Mouse (Mus musculus) spleen, postnatal 10 days (tissue): ENCODE measurements around the gene Rhoh.
A peak's percentile ranks its signal among the peaks of the same experiment; 100 is the strongest.

Source experiments
- DNase-seq, 2 experiments: peaks; one replicate each; pipeline ENCODE4 v3.0.0; 2021 to 2022; ENCODE audit warnings: low spot score in 2 of 2

Rhoh gene

DNA sequence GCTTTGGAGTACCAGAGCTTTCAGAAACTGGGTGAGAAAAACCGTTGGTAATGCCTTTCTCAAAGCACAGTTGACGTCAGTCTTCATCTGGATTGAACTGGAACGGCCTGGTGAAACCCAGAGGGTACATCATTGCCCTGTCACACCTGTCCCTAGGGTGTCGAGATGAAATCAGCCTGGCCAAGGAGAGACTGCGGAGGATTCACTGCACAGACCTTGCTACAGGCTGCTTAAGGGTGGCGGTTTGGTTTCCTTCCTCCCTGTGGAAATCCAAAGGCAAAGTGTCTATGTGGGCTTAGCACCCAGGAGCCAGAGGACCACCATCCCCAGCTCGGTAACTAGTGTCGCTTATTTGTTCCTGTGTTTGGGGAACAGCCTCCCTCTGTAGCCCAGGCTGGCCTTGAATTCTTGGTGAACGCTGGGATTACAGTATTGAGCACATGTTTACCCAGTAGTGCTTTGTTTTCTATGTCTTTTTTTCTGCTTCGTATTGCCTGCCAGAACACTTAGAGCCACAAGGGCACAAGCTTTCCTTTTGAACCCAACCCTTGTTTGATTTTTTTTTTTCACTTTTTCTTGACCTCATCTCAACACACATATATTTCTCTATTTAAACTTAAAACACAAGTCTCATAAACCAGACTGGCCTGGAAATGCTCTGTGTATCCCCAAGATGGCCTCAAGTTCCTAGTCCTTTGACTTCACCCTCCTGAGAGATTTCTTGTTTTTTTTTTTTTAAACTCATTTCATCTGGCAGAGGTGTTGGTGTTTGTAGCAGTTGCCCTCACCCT, at the start of gene Rhoh:
Gene Rhoh, plus strand, starts transcription at position 60 of the 791 bp plus-strand sequence.
- DNase-seq, result peak in 1 of 2 experiments; percentile 34

- peak; percentile 17 to 68 for DNase-seq
Measured at GRCm38 (mm10) chr5:65823601-65824133, 37.3 kb upstream of the Rhoh start.

GRCm38 (mm10) chr5:65826476-65826875, 34.5 kb upstream of the Rhoh start:
- no peak for DNase-seq

DNA sequence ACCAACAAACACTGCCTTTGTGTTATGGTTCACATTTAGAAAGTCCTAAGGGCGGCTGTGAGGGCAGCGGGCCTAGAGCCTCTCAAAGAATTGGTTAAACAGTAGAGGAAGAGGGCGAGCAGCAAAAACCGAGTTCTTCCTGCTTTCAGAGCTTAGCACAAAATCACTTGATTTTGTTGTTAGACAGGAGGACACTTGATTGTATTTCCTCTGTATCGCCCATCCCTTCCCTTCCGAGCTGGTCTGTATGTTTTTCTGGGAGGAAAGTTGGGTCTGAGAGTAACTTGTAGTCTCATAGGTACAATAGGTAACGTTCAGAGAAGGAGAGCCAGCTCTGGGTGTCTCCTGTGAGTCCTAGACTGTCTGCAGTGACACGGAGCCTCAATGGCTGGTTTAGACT, 33.9 kb upstream of the Rhoh start:
- DNase-seq, result no peak

DNA sequence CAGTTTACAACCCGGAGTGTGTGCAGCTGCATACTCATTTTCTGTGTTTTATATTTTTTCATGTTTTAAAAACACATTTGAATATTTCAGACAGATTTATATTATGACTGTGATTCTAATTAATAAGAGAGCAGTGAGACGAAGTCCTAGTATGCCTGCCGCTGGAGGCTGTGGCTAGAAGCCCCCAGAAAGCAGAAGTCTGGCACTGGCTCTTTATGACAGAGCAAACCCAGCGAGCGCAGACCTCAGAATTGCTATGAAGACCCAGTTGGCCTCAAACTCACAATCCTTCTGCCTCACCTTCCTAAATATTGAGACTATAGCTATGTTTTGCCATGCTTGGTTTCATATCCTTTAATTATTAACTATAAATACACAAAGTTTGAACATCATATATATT, 32.8 kb upstream of the Rhoh start:
- DNase-seq, result no peak

DNA sequence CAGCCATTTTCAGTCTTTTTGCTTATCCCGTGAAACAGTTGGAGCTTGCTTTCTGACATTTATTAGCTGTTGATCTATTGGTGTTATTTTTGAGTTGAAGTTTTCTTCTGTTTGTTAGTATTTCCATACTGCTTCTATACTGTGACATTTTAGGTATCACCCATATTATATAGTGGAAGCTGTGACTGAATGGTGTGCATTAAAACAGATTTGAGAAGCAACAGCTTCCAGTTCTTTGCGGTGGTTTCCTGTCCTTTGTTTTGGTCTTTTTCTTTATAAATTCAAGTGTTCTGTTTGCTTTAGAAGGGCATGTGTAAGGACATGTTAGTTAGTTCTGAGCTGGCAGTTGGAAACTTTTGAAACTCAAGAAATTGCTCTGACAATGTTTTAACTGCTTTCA, 32.0 kb upstream of the Rhoh start:
- DNase-seq, result no peak

DNA sequence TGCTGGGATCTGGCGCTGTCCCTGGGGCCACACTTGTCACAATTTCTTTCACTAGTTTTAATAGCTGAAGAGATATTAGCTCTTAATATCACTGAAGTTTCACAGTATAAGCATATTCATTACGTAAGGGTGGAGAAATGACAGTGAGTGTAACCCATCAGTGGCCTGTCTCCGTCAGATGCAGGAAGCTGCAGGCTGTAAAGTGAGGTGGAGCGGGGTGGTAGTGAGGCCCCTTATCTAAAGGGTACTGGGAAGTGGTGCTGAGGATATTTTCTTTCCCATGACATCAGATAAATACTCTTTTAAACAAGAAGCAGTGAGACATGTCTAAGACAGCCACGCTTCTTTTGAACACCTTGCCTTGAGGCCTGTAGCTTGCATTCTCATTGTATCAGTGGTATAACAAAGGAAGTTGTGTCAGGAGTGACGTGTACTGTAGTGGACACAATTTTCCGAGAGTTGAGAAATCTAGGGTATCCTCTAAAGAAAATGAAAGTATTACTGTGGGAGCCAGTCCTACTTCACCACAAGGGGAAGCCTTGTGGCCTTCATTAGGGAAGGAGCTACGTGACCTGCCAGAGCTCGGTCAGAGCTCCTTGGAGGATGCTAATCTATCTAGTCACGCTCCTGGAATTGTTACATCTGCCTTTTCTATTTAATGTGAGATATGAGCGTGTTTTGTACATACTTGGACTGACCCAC, 28.9 kb upstream of the Rhoh start:
- no peak for DNase-seq

DNA sequence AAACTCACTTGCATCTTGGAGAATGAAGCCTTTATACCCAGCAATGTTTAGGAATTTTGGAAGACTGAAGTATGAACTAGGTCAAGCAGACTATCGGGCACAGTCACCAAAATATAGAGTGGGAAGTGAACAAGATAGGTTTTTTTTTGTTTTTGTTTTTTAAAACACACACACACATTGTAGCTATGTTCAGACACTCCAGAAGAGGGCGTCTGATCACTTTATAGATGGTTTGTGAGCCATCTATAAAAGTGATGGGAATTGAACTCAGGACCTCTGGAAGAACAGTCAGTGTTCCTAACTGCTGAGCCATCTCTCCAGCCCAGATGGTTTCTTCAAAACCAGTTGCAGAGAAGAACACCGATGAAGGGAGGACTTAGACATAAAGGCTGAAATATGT, 27.9 kb upstream of the Rhoh start:
- DNase-seq, result no peak

DNA sequence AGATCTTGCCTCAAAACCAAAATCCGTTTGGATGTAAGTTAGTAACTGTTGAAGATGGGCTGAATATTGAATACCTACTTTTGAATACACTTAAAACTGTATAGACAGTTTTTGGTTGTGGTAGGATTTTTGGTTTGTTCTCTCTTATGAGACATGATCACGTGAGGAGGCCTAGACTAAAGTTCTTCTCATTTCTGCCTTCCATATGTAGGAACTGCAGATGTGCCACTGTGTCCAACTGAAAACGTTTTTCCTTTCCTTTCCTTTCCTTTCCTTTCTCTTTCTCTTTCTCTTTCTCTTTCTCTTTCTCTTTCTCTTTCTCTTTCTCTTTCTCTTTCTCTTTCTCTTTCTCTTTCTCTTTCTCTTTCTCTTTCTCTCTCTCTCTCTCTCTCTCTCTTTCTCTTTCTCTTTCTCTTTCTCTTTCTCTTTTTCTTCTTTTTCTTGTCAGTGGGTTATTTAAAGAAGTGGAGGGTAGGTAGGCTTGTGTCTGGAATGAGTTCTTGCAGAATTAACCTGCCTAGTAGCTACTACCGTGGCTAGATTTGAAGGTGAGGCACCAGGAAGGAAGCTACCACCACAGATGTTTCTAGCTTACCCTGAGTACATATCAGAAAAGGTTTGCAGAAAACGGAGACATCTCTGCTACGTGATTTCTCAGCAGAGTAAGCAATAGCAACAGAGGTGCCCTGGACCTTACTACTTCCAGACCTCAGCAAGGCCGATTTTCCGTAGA, 27.1 kb upstream of the Rhoh start:
- no peak for DNase-seq

DNA sequence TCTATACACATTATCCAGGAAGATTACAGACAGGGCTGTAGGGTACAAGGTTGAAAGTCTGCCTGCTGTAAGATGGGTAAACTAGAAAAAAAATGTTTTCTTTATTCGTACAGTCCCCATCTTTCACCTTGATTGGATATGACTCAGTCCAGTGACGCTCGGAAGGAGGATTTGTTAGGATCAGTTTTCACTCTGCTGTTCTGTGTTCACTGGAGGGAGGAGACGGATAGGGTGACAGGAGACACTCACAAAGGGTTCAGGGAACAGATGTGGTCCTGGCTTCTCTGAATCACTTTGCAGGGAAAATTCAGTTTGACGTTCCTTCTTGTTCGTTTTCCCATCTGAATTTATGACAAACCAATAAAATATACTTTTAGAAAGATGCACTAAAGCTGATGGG, 23.0 kb upstream of the Rhoh start:
- no peak for DNase-seq

DNA sequence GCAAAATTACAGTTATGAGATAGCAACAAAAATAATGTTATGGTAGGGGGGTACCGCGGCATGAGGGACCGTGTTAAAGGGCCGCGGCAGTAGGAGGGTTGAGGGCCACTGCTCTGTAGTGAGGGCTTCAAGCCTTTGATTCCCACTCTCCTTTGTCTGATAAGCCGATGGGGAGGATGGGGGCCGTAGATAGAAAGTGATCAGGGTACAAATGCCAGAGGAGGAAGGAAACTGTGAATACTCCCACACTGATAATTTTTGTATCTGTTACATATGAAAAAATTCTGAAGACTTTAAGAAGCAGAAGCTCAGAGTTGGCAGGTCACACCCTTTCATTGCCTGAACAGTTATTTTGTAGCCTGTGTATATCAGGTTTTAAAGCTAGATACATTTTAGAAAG, 18.1 kb upstream of the Rhoh start:
- no peak for DNase-seq

GRCm38 (mm10) chr5:65846534-65846933, 14.5 kb upstream of the Rhoh start:
- DNase-seq, result no peak

GRCm38 (mm10) chr5:65846958-65847357, 14.1 kb upstream of the Rhoh start:
- DNase-seq, result no peak

- no peak for DNase-seq
Measured at GRCm38 (mm10) chr5:65847656-65848055, 13.4 kb upstream of the Rhoh start.

GRCm38 (mm10) chr5:65850765-65851164, 10.2 kb upstream of the Rhoh start:
- peak in 1 of 2 experiments; percentile 57 for DNase-seq

- no peak for DNase-seq
Measured at GRCm38 (mm10) chr5:65854786-65855191, 6.2 kb upstream of the Rhoh start.

GRCm38 (mm10) chr5:65855571-65855970, 5.4 kb upstream of the Rhoh start:
- DNase-seq, result no peak

DNA sequence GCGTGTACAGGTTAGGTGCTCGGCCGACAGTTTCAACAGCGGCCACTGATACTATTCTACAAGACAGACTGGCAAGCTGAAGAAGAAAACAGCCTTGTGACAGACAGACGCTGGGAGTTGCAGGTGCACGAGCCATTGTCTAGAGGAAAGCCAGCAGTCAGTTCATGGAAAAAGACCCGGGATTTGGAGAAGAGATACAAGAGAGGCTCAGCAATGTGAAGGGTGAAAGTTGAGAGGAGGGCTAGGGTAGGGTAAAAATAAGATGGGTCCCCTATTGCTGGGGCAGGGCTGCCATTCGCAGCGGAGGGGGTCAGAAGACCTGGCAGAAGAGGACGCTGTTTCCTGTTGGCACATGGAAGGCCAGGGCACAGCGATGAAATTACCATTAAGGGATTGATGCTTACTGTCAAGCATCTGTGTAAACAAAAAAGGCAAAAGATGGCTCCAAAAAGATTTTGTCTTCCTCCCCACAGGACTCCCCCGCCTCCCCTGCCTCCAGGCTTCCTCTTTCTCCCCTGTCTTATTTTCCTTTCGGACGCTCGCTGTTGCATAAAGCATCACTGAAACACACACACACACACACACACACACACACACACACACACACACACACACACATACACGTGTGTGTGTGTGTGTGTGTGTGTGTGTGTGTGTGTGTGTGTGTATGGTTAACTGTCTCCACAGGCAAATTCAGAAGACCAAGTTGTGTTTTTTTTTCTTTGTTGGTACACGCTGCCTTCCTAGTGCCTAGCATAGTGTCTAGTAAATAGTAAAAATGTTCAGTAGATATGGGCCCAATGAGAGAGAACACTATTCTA, 4.2 kb upstream of the Rhoh start:
- DNase-seq, result no peak

- DNase-seq, result peak in 1 of 2 experiments; percentile 39
Measured at GRCm38 (mm10) chr5:65857935-65858334, 3.1 kb upstream of the Rhoh start.

- no peak for DNase-seq
Measured at GRCm38 (mm10) chr5:65858355-65858754, 2.7 kb upstream of the Rhoh start.

DNA sequence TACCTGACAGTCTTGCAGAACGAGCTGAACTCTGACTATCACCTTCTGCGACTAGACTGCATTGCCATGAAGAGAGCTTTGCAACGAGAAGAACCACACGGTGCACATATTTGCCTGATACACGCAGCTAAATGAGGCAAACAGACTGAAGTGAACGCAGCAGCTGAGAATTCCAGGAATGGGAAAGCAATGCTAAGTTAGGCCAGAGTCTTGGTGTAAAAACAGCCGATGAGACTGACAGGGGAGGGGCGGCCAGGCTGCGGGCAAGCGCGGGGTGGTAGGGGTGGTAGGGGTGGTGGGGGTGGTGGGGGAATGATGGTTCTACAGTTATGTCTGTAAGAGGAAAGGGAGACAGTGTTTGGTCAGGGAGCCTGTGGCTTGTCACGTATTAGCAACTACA, 2.1 kb upstream of the Rhoh start:
- DNase-seq, result no peak
